Mouse (Mus musculus): ENCODE data around the gene Srsf3.

Srsf3 gene

GRCm38 (mm10) chr17:29046863-29047262, 14.4 kb downstream of the Srsf3 start:
- DNase-seq, result no peak

DNA sequence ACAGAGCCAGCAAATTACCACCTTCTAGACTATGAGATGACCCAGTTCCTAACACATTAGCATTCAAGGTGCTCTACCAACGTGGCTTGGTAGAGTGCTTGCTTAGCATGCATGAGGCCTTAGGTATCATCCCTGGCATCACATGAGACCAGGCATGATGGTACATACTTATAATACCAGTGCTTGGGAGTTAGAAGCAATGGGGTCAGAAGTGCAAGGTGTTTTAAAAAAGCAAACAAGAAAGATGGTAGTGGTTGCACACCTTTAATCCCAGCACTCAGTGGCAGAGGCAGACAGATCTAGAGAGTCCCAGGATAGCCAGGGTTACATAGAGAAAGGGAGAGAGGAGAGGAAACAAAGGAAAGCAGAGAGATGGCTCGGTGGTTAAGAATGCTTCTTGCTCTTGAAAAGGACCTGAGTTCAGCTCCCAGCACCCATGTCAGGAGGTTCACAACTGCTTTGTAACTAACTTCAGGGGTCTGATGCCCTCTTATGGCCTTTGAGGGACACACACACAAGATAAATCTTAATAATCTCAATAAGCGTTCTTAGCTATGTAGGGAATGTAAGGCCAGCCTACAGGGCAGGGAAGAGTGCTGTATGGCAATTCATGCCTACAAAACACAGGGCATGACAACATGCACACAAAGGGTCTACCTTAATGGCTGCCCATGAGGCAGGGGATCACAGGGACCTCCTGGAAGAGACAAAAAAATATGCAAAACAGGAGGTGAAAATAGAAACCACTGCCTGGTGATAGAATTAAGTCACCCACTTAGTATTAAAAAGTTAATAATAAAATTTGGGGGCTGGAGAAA, 15.5 kb downstream of the Srsf3 start:
- DNase-seq, result no peak

DNA sequence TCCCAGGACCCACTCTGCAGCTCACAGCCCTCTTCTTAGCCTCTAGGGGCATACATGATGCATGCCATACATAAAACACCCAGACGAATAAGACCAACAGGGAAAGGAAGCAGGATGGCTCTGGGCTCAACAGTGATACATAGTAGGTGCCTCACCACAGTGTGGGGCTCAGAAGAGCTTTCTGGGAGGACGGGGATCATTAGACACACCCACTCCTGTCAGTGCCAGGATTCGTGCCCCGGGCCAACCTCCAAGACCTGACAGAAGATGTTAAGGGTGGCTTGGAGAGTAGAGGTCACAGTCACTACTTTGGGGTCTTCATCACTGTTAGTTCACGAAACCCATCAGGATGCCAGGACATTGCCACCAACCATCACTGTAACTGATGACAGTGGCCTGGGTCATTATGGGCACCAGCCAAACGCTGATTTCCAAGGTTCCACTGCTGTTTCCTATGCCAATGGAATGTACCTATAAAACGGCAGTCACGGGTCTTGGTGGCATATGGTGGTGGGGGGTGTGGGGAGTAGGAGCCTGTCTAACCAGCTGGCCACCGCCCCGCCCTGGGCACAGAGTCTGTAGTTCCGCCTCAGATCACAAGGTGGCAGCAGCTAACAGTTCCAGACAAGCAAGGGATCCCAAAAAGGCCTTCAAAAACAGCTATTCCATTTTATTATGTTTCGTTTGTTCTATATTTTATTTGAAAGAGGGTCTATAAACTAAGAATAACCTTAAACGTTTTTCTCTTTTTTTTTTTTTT, 16.5 kb downstream of the Srsf3 start:
- peak; percentile 92 for DNase-seq

DNA sequence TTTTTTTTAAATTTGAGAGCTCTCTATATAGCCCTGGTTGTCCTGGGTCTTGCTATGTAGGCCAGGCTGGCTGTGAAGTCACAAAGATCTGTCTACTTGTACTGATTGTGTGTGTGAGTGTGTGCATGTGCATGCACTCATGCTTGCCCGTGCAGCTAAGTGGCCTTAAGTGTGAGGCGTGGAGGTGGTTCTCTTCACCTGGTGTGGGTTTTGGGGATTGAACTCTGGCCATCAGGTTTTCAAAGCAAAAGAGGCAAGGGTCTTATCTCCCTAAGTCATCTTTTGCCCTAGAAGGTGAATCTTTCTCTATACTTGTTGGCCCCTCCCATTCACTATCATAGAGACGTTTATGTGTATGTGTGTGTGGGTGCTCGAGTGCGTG, 17.1 kb downstream of the Srsf3 start:
- DNase-seq, result no peak

DNA sequence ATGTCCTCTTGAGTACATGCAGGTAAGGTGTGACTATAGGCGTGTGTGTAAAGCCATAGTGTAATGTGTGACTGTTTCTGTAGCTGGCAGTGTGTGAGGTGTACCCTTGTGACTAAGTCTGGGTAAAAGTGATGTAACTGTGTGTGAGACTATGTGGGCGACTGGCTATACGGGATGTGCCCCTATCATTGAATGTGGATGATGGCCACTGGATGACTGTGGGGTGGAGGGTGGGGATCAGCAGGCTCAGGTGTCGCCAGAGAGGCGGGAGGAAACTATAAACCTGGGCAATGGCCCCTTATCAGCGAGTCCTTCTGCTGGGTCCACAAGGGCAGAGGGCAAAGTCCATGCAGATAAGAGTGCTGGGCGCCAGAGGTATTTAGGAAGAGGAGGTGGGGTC, 17.5 kb downstream of the Srsf3 start:
- no peak for DNase-seq

GRCm38 (mm10) chr17:29050791-29051190, 18.4 kb downstream of the Srsf3 start:
- no peak for DNase-seq

GRCm38 (mm10) chr17:29053067-29053466, 20.6 kb downstream of the Srsf3 start:
- no peak for DNase-seq

- DNase-seq, result no peak
Observed at GRCm38 (mm10) chr17:29053841-29054240, 21.4 kb downstream of the Srsf3 start.

- DNase-seq, result no peak
Observed at GRCm38 (mm10) chr17:29054429-29054828, 22.0 kb downstream of the Srsf3 start.

- DNase-seq, result no peak
Observed at GRCm38 (mm10) chr17:29055586-29055985, 23.2 kb downstream of the Srsf3 start.

DNA sequence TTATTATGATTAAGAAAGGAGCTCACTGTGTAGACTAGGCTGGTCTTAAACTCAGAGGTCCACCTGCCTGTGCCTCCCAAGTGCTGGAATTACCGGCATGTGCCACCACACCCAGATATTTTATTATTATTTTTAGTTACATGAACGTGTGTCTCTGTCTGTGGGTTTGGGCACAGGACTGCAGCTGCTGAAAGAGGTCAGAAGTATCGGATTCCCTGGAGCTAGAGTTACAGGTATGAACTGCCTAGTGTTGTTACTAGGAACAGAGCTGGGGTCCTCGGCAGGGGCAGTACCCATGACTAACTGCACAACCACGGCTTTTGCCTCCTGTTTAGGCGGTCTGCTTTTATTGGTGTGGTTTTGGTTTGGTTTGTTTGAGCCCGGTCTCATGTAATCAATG, 23.8 kb downstream of the Srsf3 start:
- no peak for DNase-seq

- no peak for DNase-seq
Observed at GRCm38 (mm10) chr17:29056699-29057151, 24.3 kb downstream of the Srsf3 start.

DNA sequence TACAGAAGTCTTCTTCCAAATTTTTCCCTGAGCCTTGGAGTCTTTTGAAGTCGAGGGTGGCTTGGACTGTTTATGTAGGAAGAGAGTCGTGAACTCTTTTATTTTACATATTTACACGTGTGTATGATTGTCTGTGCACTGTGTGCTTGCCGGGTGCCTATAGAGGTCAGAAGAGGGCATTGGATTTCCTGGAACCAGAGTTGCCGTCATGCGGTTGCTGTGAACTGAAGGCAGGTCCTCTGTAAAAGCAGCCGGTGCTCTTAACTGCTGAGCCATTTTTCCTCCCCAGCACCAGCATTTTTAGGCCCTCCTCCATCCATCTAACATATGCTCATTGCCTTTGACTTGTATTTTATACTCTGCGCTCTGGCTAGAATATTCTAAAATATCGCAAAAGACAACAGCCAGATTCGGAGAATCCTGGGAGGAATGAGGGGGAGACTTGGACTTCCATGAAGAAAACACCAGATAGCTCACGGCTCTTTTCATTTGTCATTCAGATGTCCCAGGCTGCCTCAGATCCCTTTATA, 25.0 kb downstream of the Srsf3 start:
- no peak for DNase-seq

- no peak for DNase-seq
Observed at GRCm38 (mm10) chr17:29057961-29058360, 25.5 kb downstream of the Srsf3 start.

- DNase-seq, result no peak
Observed at GRCm38 (mm10) chr17:29058487-29058886, 26.1 kb downstream of the Srsf3 start.

DNA sequence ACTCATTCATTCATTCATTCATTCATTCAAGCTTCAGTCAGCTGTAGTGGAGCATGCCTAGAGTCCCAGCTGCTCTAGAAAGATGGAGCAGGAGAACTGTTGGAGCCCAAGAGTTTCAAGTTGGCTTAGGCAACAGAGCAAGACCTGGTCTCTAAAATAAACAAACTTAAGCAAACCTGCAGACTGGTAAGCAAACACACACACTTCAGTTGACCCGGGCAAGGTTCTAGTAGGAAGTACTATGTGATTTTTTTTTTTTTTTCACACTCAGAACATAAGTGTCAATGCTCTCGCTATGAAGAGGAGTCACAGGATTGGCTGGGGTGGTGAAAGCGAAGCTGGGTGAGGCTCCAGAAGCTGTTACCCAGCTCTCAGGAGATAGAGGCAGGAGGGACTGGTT, 27.2 kb downstream of the Srsf3 start:
- no peak for DNase-seq

DNA sequence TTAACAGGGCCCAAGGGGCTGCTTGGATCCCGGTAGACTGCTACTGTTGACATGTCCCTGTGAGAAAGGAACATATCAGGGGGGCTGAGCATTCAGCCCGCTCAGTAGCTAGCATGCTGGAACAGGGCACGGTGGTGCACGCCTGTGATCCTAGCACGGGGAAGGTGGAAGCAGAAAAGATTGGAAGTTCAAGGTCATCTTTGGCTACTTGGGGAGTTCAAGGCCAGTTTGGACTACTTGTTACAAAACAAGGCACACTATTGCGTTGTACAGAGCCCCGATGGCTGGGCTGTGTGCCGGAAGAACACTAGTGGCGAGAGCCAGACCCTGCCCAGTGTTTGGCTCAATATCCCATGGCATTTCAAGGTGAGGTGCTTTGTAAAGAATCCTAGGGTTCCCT, 28.5 kb downstream of the Srsf3 start:
- DNase-seq, result no peak

GRCm38 (mm10) chr17:29062119-29063035, 29.9 kb downstream of the Srsf3 start:
- DNase-seq, result no peak

- DNase-seq, result no peak
Observed at GRCm38 (mm10) chr17:29063121-29063987, 30.9 kb downstream of the Srsf3 start.

GRCm38 (mm10) chr17:29063988-29064285, 31.5 kb downstream of the Srsf3 start:
- no peak for DNase-seq

DNA sequence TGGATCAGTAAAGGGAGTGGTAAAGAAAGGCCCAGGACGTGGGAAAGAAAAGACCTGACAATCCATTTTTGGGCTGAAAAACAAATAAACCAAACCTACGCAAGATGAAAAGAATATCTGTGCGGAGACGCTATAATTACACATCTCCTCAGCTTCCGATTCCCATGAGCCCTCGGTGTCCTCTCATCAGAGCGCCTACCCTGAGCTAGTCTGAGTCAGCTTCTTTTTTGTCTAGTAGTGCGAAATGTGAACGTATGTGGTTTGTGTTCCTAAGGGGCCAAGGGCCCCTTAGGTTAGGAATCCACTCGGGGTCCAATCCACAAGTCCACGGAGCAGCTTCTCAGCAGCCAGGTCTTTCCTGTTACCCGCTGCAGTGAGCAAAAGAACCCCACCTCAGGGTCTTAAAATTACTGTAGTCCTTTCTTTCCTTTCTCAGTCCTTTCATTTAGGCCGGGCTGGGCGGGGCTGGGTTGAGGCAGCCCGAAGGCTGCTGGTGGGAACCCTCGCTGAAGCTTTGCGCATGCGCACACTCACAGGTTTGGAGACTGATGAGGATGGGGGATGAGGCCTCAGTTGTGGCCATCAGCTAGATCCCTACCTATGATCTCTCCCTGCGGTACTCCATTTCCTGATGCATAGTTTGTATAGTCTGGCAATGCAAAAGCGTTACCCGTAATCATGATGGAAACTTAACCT, 33.0 kb downstream of the Srsf3 start:
- DNase-seq, result no peak
